Mouse (Mus musculus) B cell, adult (primary cell): Measurements from ENCODE around the gene Asb8. TPM values are rescaled to one million over a fixed set of nuclear protein-coding genes. Genes with fewer than 3 reads are reported as not detected.

Source experiments
- total RNA-seq: library from RNA; stranded (reverse); gene quantifications from 4 replicates; pipeline ENCODE4 v1.2.4, GENCODE M21; 2023; ENCODE audit not compliant: inconsistent age

The Asb8 gene
- 15.8 to 21.0 TPM (median 18.6 TPM) in 4 replicates for total RNA-seq

GRCm38 (mm10) chr15:98165525-98165924 is at the start of gene Asb8:
Asb8 (minus strand) TSS chr15:98165625.

GRCm38 (mm10) chr15:98195442-98195841 is 30.0 kb upstream of the Asb8 start, which contains the start of gene Olfr288:
Olfr288 (minus strand) TSS chr15:98195542.

GRCm38 (mm10) chr15:98166963-98167644 is 1.7 kb upstream of the Asb8 start, which contains the start of gene Ccdc184:
Ccdc184 (plus strand) TSS chr15:98167158.

GRCm38 (mm10) chr15:98093121-98094011 is 72.1 kb downstream of the Asb8 start, which contains the start of gene Senp1:
Senp1 (minus strand) TSS chr15:98093744.

GRCm38 (mm10) chr15:98092372-98093120 is 72.9 kb downstream of the Asb8 start, which contains the start of gene Pfkm:
Pfkm (plus strand) TSS chr15:98092589.

Other genes starting within 250 kb of the Asb8 start
- 14.7 to 23.0 TPM (median 20.4 TPM) in 4 replicates for gene Tmem106c, start 201.4 kb downstream of the Asb8 start, total RNA-seq
- 0.39 to 0.48 TPM in 2 of 4 replicates, not detected in the others for gene Col2a1, start 160.9 kb downstream of the Asb8 start, total RNA-seq
- 4.6 to 8.1 TPM (median 5.5 TPM) in 4 replicates for gene Pfkm, start 73.0 kb downstream of the Asb8 start, total RNA-seq
- gene Senp1, start 71.9 kb downstream of the Asb8 start, total RNA-seq = 60.4 to 67.2 TPM (median 62.3 TPM) in 4 replicates
- gene Ccdc184, start 1.5 kb upstream of the Asb8 start, total RNA-seq = not detected in 4 replicates
- gene Olfr288, start 29.9 kb upstream of the Asb8 start, total RNA-seq = not detected in 4 replicates
- not detected in 4 replicates for gene Gm44579, start 55.4 kb upstream of the Asb8 start, total RNA-seq
- not detected in 4 replicates for gene Olfr287, start 55.4 kb upstream of the Asb8 start, total RNA-seq
- not detected in 4 replicates for gene Olfr286, start 68.8 kb upstream of the Asb8 start, total RNA-seq
- not detected in 4 replicates for gene H1fnt, start 91.7 kb upstream of the Asb8 start, total RNA-seq
- not detected in 4 replicates for gene Zfp641, start 130.5 kb upstream of the Asb8 start, total RNA-seq
- gene Olfr285, start 151.7 kb upstream of the Asb8 start, total RNA-seq = not detected in 4 replicates
- gene Olfr284, start 175.4 kb upstream of the Asb8 start, total RNA-seq = not detected in 4 replicates
- not detected in 4 replicates for gene Olfr283, start 215.3 kb upstream of the Asb8 start, total RNA-seq